Mouse (Mus musculus): ENCODE data around the gene Itgae. TPM values are rescaled to one million over a fixed set of nuclear protein-coding genes. Genes with fewer than 3 reads are reported as not detected.

Itgae gene
- polyA plus RNA-seq (2012; rRNA removed) = 0.08 and 0.13 TPM in 2 replicates

DNA sequence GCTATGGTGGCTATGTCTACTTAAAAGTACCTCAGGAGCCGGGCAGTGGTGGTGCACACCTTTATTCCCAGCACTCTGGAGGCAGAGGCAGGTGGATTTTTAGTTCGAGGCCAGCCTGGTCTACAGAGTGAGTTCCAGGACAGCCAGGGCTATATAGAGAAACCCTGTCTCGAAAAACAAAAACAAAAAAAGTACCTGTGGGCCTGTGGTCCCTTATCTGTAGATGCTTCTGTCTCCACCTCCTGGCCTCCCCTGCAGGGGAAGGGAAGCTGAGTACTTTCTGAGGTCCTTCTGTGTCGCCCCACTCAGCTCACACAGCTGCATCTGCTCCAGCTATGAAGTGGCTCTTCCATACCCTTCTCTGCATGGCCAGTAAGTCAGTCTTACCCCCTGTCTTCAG, at the start of gene Itgae:
Itgae (plus strand) TSS at position 301 of the 400 bp plus-strand sequence.
- no peak for TF ChIP-seq CTCF (IDR thresholded peaks at IDR 0.05; ENCODE audit: borderline replicate concordance, extremely low read depth, insufficient read depth, insufficient read length)
- TF ChIP-seq POLR2A (IDR thresholded peaks at IDR 0.05; ENCODE audit: borderline replicate concordance, extremely low read depth, insufficient read depth, insufficient read length, poor library complexity, severe bottlenecking) = no peak
- DNase-seq (ENCODE audit: low read depth) = no peak

DNA sequence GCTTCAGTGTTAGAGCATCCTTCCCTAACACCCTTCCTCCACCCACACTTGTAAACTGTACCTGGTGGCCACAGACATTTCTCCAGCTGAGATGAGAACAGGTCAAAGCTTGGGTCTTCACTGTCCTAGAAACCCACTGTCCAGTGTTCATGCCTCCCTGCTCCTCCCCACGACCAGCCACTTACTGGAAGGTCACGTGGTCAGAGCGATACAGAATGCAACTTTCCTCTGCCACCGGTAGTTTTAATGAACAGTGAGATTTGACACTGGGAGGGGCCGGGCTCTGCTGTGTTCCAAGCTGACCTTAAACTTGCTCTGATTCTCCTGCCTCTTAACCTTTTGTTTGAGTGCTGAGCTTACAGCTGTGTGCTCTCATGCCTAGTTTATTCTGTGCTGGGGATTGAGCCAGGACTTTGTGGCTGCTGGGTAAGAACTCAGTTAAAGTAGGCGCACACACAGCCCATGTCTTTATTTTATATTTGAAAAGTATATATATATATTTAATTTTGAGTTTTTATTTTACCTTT, 46.1 kb upstream of the Itgae start:
- no peak for TF ChIP-seq POLR2A (IDR thresholded peaks at IDR 0.05; ENCODE audit: borderline replicate concordance, extremely low read depth, insufficient read depth, insufficient read length, poor library complexity, severe bottlenecking)
- no peak for TF ChIP-seq CTCF (IDR thresholded peaks at IDR 0.05; ENCODE audit: borderline replicate concordance, extremely low read depth, insufficient read depth, insufficient read length)
- no peak for DNase-seq (ENCODE audit: low read depth)

DNA sequence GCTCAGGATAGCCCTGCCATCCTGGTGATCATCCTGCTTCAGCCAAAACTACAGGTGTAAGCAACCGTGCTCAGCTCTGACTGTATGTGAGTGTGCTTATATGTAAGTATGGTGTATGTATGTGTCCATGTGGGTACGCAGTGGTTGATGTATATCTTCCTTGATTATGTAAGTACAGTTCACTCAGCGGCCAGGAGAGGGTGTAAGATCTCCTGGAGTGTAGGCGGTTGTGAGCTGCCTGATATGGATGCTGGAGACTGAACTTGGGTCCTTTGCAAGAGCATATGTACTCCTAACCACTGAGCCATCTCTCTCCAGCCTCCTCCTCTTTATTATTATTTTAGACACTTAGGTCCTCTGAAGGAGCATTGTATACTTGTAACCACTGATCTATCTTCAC, 45.6 kb upstream of the Itgae start:
- TF ChIP-seq CTCF (IDR thresholded peaks at IDR 0.05; ENCODE audit: borderline replicate concordance, extremely low read depth, insufficient read depth, insufficient read length) (no peak), POLR2A (IDR thresholded peaks at IDR 0.05; ENCODE audit: borderline replicate concordance, extremely low read depth, insufficient read depth, insufficient read length, poor library complexity, severe bottlenecking) (no peak)
- no peak for DNase-seq (ENCODE audit: low read depth)

DNA sequence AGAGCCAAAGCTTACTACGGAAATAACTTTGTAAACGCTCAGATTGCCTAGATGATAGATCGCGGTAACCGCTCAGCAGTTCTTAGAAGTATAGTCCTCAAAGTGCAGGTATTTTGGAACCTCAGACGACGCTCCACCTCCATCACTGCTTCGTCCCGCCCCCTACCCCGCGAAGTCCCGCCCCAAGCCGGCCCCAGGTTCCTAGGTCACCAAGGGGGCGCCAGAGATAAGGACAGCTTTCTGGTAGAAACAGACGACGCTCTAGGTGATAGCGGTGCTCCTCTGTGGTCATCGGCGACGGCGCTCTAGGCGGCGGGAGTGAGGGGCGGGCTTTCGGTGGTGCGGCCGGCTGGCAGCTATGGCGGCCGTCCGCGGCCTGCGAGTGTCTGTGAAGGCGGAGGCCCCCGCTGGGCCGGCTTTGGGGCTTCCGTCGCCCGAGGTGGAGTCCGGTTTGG, 42.8 kb upstream of the Itgae start, which contains the start of gene Ncbp3:
Ncbp3 (plus strand) TSS at position 242 of the 455 bp plus-strand sequence.
- TF ChIP-seq POLR2A (IDR thresholded peaks at IDR 0.05; ENCODE audit: borderline replicate concordance, extremely low read depth, insufficient read depth, insufficient read length, poor library complexity, severe bottlenecking) (peak; percentile 83), CTCF (IDR thresholded peaks at IDR 0.05; ENCODE audit: borderline replicate concordance, extremely low read depth, insufficient read depth, insufficient read length) (peak; percentile 73)
- DNase-seq (ENCODE audit: low read depth) = peak; percentile 99

DNA sequence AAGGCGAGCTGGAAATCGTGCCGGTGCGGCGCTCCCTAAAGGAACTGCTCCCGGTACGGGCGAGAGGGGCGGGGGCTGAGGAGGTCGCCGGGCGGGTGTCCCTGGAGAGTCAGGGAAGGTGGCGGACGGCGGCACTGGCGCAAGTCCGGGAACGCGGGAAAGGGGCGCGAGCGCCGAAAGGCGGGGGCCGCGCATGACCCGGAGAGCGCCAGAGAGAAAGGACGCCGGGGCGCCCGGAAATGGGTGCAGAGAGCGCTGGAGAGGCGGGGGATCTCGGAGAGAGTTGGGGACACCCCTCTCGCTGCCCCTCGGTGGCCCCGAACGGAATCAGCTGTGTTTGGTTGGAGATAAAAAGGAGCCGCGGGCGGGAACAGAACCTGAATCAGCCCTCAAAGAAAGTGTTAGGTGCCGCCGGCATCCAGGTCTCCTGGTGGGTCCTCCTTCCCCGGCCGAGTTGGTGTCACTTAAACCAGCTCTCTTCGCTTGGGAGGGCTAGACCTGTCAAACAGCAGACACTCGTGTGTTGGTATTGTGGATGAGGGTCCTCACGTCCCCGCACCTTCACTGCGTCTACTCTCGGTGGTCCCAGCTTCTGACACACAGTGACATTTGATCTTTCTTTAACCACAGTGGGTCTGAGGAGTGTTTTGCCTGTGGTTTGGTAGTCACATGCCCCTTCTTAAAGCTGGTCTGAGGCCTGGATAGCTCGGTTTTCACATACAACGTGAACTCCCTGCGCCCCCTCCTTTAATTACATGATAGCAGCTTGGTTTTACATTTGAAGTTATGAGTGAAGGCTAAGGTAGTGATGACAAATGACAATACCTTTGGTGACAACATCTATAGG, 42.1 kb upstream of the Itgae start:
- no peak for TF ChIP-seq POLR2A (IDR thresholded peaks at IDR 0.05; ENCODE audit: borderline replicate concordance, extremely low read depth, insufficient read depth, insufficient read length, poor library complexity, severe bottlenecking)
- TF ChIP-seq CTCF (IDR thresholded peaks at IDR 0.05; ENCODE audit: borderline replicate concordance, extremely low read depth, insufficient read depth, insufficient read length) = no peak
- peak; percentile 22 for DNase-seq (ENCODE audit: low read depth)

DNA sequence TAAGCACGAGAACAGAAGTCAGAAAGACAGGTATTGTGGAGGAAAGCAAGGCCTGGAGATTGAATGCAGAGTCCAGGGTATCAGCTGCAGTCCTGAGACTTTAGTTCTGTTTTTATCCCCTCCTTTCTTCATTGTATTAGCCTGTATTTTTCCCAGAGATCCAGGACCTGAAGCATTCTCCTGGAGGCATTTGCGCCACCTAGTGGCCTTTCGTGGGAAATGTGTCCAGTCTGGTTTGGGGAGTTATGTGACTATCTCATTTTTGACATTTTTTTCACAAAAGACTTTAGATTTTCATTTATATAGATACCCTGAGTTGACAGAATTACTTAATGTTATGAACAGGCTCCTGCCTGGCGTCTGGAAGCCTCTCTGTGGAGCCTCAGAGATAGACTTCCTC, 41.0 kb upstream of the Itgae start:
- TF ChIP-seq POLR2A (IDR thresholded peaks at IDR 0.05; ENCODE audit: borderline replicate concordance, extremely low read depth, insufficient read depth, insufficient read length, poor library complexity, severe bottlenecking) (no peak), CTCF (IDR thresholded peaks at IDR 0.05; ENCODE audit: borderline replicate concordance, extremely low read depth, insufficient read depth, insufficient read length) (peak; percentile 91)
- peak; percentile 88 for DNase-seq (ENCODE audit: low read depth)

DNA sequence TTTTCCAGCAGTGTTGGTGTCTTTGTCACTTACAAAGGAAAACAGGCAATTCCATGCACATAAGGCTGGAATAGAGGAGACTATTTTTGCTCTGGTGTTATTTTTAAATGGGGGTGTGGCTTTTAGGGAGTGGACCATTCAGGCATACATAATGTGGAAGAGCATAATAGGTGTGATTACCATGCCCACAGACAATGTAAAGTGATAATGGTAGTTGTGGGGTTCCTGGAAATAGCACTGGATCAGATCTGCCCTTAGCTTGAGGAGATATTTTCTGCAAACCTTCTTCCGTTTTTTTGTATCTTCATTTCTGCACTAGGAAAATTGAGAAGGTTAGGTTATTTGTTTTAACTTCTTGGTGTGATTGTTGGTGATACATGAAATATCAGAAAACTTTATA, 37.6 kb upstream of the Itgae start:
- no peak for TF ChIP-seq CTCF (IDR thresholded peaks at IDR 0.05; ENCODE audit: borderline replicate concordance, extremely low read depth, insufficient read depth, insufficient read length)
- no peak for TF ChIP-seq POLR2A (IDR thresholded peaks at IDR 0.05; ENCODE audit: borderline replicate concordance, extremely low read depth, insufficient read depth, insufficient read length, poor library complexity, severe bottlenecking)
- DNase-seq (ENCODE audit: low read depth) = no peak

DNA sequence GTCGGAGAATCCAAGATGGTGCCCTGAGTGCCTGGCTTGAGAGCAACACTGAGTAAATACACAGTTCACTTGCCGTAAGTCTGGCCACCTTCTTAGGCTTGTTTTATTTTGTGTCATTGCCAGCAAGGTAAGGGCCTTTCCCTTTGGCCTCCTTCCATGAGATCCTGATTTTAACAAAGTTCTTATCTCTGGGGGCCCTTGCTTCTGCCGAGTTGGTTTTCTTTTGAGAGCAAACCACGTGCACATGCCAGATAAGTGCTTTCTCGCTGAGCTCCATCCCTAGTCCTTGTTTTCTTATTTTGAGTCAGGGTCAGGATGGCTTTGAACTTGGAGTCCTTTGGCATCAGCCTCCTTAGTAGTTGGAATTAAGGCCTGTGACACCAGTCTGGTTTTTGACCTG, 32.7 kb upstream of the Itgae start:
- TF ChIP-seq POLR2A (IDR thresholded peaks at IDR 0.05; ENCODE audit: borderline replicate concordance, extremely low read depth, insufficient read depth, insufficient read length, poor library complexity, severe bottlenecking) (no peak), CTCF (IDR thresholded peaks at IDR 0.05; ENCODE audit: borderline replicate concordance, extremely low read depth, insufficient read depth, insufficient read length) (no peak)

DNA sequence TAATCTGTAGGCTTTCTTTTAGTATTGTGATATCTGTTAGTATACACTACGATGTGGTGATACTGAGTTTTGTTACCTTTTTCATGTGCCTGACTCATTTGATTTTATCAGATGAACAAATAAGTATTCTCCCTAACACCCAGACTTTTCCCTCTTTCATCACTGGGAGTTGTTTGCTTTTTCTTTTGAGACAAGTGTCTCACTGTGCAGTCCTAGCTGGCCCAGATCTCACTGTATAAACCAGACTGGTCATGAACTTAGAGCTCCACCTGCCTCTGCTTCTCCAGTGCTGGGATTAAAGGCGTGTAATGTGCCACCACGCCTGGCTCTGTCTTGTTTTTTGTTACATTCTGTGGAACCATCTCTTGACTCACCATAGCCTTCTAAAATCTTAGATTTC, 30.8 kb upstream of the Itgae start:
- no peak for TF ChIP-seq POLR2A (IDR thresholded peaks at IDR 0.05; ENCODE audit: borderline replicate concordance, extremely low read depth, insufficient read depth, insufficient read length, poor library complexity, severe bottlenecking)
- TF ChIP-seq CTCF (IDR thresholded peaks at IDR 0.05; ENCODE audit: borderline replicate concordance, extremely low read depth, insufficient read depth, insufficient read length) = no peak
- no peak for DNase-seq (ENCODE audit: low read depth)

More for the DNA sequence above, 32.7 kb upstream of the Itgae start:
- no peak for DNase-seq (ENCODE audit: low read depth)

DNA sequence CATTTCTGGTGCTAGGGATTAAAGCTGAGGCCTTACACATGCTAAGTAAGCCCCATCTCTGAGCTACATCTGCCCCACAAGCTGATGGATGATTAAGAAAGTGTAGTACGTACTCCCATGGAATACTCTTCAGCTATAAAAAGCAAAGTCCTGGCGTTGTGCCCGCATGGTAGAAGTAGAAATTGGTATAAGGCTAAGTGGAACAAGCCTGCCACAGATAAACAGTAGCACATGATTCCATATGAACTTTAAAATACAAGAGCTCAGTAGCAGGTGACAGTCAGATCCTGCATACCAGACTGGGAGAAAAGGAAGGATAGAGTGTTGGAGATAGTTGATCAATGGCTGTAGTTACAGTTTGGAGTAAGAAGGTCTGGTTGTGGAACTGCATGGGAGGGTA, 29.0 kb upstream of the Itgae start:
- no peak for TF ChIP-seq POLR2A (IDR thresholded peaks at IDR 0.05; ENCODE audit: borderline replicate concordance, extremely low read depth, insufficient read depth, insufficient read length, poor library complexity, severe bottlenecking)
- no peak for TF ChIP-seq CTCF (IDR thresholded peaks at IDR 0.05; ENCODE audit: borderline replicate concordance, extremely low read depth, insufficient read depth, insufficient read length)
- no peak for DNase-seq (ENCODE audit: low read depth)

DNA sequence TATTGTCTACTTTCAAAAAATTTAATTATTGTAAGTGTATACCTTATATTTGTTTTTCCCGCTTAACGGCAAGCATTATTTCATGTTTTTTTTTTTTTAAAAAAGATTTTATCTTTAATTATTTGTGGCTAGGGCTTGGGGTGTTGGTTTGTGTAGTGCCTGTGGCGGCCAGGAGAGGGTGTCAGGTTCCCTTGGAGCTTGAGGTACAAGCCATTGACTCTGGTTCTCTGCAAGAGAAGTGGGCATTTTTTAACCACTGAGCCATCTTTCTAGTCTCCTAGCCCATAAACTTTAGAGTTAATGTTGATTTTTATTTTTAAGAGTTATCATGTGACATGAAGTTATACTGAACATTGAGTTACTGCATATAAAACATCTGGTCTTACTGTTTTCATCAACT, 18.5 kb upstream of the Itgae start:
- no peak for TF ChIP-seq POLR2A (IDR thresholded peaks at IDR 0.05; ENCODE audit: borderline replicate concordance, extremely low read depth, insufficient read depth, insufficient read length, poor library complexity, severe bottlenecking)
- peak; percentile 62 for TF ChIP-seq CTCF (IDR thresholded peaks at IDR 0.05; ENCODE audit: borderline replicate concordance, extremely low read depth, insufficient read depth, insufficient read length)
- DNase-seq (ENCODE audit: low read depth) = peak; percentile 40

Data from brain, embryonic 14.5 days (tissue).